Mouse (Mus musculus): ENCODE results near the gene Jag1.

Jag1 gene

DNA sequence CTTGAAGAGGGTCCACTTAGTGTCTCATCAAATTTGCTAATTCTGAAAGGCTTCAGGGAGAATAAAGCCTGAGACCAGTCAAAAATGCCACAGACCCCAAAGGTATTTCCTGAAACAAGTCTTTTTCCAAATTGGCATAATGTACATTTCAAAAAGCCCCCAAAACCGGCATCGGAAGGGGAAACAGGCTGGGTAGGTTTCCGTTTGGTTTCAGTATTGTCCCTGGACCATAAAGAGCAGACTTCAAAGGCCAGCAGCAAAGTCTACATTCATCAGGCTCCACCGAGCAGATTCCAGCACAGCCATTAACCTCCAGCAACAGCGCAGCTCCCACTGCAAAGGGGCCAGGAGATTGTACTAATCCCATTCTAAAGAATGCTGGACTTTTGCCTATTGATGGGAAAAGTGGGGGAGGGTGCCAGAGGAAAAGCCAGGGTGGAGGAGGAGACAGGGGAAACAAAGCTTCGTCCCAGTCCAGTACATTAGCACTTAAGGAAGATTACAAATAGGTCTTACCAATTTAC lies 17.2 kb downstream of the Jag1 start:
- DNase-seq (ENCODE audit: low spot score): no peak

DNA sequence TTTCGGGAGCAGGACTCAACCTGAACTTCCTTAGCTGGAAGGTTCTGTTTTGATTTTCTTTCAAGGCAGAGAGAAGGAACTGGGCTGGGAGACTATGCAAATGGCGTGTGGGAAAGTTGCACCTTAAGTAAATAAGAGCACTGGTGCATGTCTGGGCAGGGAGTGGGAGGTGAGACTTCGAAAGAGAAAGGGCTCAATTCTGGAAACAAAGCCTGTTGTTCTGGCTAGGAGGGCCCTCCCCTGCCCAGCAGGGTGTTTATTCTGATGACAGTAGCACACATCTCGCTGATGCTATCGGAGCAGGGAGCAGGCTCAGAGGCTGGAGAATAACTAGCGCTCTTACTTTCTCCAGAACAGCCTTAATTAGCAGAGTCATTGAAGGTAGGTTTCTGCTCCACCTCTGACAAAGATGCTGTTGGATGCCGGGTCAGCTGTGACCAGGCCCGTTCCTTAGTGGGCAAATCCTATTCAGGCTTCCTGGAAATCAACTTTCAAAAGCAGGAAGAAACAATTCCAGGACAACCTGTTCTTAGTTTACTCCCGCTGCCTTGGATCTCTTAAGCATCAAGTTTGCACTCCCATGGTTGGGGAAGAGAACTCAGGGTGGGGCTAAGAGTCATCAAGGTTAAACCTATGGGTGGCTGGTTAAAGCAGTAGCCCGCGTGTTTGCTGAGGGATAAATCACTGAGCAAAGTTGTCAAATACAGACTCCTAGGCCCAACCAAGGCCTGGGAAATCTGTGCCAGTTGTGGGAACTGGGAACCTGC lies 18.0 kb downstream of the Jag1 start:
- no peak for DNase-seq (ENCODE audit: low spot score)

DNA sequence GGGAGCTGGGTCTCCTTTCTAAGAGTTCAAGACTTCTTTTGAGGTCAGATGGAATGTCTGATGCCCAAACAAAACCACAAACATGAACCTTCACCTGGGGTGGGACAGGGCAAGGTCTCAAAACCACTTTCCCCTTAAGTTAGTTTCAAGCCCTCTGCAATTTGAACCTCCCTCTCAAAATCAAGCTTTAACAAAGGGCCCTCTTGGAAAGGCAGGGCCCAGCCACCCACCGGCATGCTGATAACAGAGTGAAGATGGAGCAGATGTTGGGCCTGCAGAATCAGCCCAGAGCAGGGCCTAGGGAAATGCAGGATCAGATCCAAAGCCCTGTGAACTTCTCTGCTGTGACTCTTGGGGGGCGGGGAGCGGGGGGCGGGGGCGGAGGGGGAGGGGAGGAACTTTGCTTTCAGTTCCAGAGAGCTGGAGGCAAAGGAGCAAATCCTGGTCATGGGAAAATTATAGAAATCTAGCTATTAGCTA lies 19.4 kb downstream of the Jag1 start:
- no peak for DNase-seq (ENCODE audit: low spot score)

DNA sequence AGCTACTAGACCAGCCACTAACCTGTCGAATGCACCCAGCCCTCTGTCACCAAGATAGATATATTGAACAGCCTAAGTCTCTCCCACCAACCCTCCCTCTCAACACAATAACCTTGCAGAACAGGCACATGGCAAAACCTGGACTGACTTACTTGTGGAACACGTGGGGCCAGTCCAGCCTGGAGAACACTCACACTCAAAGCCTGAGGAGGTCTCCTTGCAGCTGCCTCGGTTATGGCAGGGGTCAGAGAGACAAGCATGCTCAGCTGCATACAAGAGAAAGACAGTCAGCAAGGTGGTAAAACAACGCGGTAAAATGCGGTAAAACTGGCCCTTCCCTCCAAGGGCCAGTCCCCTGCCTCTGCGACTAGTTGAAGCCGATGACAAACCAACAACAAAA lies 22.1 kb downstream of the Jag1 start:
- no peak for DNase-seq (ENCODE audit: low spot score)

DNA sequence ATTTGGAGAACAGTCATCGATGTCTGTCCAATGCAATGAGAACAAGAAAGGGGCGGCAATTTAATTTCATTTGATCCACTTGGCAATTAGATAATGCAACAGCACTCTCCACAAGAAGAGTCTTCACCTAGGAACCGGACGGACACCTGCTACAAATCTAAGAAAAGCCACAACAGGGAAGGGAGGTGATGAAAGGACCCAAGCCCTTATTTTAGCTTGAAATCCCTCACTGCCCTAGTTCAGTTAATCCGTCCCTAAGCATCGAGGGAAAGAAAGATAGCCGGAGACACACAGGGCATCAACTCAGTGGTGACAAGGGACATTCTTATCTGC lies 23.2 kb downstream of the Jag1 start:
- no peak for DNase-seq (ENCODE audit: low spot score)

DNA sequence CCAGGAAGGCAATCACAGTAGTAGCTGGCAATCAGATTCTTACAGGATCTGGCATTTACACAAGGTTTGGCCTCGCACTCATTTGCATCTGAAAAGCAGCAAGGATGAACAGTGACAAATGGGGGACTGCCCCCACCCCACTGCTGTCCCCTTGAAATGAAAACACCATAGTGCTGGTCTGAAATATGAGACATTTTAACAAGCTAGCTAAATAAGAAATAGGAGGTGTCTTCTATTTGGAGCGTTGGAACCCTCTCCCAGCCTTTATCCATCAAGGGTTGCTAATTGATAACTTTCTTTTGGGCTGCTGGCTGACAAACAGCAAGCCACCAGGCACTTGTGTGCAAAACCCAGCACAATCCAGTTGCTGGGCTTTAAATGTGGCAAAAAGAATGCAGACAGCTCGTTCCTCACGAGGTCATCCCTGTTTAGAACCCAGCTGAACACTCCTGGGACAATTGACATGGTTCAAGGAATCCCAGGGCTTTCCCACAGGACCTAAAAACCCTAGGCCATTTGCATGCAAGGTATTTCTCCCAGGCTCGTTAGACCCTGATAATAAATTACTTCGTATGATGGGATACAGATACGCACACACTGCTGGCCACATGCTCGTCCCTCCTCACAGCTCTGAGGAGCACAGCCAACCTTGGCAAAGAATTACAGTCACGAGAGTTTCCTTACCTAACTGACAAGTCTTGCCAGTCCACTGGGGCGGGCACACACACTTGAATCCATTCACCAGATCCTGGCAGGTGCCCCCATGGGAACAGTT lies 23.7 kb downstream of the Jag1 start:
- DNase-seq (ENCODE audit: low spot score): no peak

DNA sequence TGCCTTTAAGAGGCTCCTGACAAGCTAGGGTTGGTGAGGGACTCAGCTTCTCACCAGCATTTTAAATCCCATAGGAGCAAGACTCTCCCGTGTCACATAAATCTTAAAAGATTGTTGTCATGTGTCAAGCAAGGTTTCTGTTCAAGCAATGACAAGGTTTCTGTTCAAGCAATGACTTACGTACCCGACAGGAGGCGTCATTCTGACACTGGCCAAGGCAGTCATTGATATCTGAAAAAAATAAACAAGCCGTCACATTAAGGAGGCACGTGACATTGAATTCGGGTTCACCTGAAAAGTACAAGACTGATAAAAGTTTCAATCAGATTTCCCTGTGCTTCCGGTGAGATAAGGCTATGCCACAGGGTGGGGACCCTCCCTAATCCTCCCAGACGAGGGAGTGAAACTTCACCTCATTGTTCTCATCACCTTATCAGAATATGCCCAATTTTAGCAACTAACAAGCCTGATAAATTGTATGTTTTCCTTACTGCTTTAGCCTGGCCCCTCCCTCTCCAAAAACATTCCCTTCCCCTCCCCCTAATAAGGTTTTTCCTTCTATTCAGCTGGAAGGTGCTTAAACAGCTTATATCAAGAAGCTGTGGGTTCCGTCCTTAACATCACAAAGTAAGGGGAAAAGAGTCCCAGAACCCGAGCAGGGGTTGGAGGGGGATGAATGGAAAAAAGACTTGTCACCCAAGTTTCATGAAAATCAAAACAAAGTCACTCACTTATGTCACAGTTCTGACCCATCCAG lies 24.5 kb downstream of the Jag1 start:
- DNase-seq (ENCODE audit: low spot score): no peak

DNA sequence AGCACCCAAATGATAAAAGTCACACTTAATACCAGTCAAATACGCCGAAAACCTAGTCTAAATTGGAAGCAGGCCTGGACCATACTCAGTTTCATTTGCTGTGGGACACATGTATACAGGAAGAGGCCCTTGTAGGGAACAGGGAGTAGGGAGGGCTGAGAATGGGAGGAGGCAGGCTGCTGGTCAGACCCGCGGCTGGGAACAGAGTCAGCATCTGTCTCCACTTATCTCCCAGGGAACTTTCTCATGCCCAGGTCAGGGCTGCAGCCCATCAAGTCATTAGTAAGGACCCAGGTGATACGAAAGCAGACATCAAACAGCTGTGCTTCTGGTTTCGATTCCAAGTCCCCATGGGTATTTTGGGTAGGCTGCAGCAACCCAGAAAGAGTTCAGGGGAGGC lies 28.7 kb downstream of the Jag1 start:
- DNase-seq (ENCODE audit: low spot score): no peak

DNA sequence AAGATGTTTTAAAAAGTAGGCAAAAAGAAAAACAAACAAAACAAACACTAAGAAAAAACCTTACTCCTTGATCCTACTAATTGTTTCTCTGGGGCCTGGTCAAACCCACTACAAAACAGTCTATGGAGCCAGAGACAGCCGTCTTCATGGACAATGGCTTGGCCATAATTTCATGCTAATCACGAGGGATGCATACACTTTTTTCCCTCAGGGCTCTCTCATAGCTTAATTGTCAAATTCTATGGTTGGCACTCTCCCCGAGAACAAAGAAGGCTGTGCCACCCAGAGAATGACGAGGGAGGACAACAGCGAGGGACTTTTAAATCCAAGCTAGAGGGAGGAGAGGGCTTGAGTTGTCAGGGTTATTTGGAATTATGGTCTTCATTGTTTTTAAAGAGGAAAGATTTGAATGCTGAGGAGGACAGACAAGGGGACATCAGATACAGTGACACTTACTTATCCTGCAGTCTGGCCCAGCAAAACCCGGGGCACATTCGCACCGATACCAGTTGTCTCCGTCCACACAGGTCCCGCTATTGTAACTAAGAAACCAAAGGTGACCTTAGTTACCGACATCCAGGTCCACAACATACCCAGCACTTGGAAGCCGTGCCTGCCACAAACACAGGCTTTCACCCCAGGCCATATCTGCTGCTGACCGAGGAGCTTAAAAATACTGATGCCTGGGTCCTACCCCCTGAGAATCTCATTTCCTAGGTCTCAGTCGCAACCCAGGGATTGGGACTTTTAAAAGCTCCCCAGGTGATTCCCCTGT lies 29.6 kb downstream of the Jag1 start:
- DNase-seq (ENCODE audit: low spot score): no peak

DNA sequence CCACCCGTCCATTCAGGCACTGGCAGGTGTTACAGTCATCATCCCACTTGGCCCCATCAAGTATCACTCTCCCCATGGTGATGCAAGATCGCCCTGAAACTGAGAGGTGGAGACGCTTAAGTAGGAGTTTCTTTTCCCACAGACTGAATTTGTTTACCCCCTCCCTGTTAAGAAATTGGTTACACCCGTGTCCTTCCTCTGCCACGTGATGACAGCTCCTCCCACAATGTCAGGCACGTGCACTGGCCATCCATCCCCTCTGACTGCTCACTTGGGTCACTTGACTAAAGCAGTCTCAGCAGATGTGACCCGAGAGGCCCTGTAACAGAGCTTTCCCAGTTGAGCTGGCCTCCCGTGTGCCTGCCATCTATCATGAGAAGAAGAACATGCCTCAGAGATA lies 31.2 kb downstream of the Jag1 start:
- DNase-seq (ENCODE audit: low spot score): no peak

DNA sequence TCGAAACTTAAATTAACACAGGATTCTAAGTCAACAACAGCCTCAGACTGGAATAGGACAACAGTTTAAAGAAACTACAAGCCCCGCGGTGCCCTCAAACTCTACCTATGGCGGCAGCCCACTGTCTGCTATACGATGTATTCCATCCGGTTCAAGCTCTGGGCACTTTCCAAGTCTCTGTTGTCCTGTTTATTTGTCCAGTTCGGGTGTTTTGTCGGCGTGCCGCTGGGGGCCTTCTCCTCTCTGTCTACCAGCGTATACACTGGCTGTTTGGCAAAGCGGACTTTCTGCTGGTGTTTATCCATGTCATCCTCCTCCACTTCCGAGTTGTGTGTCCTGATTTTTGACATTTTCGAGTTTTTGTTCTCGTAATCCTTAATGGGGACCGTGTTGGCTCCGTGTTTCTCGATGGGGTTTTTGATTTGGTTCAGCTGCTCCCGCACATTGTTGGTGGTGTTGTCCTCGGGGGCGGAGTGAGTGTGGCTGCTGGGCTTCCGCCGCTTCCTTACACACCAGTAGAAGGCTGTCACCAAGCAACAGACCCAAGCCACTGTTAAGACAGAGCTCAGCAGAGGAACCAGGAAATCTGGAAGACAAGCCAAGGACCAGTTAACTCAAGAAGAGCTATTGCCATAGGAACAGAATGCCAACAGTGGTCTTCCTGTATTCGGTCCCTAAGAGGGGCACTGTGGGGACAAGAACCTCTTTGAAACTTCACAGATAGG lies 33.4 kb downstream of the Jag1 start:
- DNase-seq (ENCODE audit: low spot score): no peak

DNA sequence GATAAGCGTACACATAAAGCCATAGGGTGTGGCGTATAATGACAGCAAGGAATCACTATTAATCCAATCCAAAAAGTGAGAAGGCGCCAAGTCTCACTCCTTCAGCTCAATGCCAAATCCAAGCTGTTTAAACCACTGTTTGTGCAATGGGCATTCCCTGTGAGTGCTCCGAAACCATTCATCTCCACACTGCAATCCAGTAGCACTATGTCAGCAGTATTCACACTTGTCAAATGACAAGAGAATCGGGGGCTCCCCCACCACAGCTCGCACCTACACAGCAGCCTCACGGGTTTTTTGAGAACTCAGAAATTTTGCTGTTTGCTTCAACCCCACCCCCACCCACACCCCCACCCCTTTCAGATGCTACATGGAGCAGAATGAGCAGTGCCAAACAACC lies 35.4 kb downstream of the Jag1 start:
- DNase-seq (ENCODE audit: low spot score): no peak

DNA sequence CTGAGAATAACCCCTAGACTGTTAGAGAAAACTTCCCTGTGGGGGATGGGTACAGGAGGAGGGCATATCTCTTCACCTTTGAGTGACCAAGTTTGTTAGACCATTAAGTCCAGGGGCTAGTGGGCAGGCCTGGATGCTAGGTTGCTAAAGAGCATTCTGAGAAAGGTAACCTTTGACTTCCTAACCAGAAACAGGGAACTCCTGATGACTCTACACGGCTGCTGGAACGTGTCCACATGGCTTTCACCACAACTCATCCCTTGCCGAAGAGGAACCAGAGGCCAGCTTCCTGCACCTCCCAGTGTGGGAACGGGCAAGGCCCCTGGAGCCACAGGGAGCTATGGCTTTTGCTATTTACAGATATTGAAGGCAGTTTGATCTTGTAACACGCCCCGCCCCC lies 36.0 kb downstream of the Jag1 start:
- DNase-seq (ENCODE audit: low spot score): no peak

DNA sequence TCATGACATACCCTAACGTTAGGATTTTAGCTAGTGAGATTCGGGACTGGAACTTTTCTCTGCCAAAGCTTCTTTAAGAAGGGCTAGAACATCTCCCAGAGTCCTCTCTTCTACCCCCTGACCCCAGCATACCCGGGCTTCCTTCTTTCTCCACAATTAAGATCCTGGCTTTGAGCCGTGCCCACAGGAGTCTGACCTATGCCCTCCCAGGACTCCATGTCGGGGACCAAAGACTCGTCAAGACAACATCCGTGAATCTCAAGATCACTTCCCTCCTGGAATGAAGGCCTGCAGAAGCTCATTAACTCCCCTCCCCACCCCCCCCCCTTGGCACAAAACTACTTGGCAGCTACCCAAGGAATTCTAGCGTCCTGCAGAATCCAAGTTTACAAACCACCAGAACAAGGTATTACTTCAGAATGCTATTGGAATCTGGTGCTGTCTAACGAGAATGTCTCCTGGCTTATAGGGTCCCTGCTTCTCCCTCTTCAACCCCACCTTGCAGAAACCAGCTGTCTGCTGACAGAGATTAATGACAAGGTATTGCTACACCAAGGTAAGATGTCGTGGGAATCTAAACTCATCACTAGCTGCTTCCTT lies 36.6 kb downstream of the Jag1 start:
- no peak for DNase-seq (ENCODE audit: low spot score)

DNA sequence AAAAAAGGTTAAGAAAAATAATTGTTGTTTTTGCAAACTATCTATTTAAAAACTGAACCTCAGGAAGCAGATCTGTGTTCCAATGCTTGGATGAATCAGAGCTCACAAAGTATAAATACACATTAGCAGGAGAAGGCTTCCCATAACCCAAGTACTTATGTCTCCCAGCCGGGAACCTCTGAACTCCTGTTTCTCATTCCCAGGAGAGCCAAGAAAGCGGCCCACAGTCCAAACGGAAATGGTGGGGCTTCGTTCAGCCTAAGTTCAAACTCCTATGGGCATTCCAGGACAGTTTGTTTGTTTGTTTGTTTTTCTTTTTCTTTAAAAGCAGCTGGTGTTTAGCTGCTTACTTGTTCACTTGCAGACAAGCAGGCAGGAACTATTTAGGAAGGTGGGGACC lies 37.7 kb downstream of the Jag1 start:
- no peak for DNase-seq (ENCODE audit: low spot score)

DNA sequence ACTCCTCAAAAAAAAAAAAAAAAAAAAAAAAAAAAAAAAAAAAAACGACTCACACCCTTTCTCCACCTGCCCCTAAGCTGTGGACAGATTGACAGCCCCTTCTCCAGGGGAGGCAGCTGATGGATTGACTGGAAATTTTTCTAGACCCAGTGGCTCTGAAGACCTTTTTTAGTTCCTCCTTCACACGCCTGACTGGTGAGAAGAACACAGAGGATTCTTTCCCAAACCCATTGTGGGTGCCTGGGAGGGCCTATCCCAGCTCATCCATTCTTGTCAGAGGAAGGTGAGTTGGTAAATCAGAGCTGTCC lies 42.2 kb downstream of the Jag1 start:
- no peak for DNase-seq (ENCODE audit: low spot score)

DNA sequence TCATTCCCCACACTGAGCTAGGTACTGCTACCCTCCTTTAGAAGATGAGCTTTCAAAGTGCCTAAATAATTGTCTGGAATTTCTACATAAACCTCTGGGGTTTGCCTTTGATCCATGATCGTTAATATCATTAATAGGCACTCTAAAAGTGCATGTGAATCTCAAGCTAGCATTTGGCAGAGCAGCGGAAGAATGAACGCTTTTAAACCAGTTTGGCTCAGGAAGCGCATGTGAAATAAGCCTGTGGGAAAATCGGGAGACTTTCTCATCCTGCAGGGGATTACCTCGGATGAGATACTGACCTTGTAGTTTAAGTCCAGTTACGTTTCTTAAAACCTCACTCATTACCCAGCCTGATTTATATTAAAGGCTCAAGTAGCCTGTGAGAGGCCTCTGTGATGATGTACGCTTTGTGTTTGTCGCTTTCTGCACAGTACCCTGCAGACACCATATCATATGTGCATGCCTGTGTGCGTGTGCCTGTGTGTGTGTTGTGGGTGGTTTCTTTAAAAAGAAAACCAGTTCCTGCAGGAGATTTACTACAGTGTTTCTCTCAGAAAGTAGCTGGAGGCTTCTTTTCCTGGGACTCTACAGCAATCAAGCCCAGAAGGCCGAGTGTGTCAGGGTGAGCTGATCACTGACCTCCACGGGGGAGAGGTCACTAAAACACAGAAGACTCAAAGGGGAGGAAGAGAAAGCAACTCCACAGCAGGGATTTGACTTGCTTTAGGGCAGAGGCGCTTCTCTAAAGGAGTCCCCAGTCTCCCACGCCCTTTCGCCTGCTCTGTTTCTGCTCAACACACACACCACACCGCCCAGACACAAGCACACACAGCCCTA lies 42.8 kb downstream of the Jag1 start:
- no peak for DNase-seq (ENCODE audit: low spot score)

DNA sequence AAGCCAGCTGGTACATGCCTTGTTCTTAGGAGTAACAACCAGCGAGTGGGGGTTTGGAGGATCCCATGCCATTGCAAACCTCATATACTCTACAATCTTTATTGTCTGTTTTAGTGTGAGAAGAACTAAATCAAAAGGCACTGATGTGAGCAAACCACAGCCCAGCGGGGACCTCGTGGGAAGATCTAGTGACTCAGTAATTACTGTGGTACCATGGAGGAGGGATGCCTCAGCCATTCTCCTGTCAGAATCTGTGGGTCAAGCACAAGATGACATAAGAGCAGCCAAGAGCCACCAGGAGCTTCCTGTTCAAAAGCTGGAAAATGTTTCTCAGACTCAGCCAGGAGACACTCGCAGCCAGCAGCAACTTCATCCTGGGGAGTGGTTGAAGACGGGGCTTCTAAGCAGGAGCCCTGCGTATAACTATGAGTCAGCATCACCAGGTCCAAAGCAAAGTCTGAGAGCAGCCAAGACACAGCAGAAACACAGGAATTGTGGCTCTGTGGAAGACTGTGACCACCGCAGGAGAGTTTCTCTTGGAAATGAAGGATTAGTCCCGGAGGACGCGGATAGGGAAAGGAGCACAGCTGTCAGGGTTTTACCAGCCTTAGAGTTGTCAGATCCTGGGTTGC lies 48.8 kb downstream of the Jag1 start:
- DNase-seq (ENCODE audit: low spot score): no peak

DNA sequence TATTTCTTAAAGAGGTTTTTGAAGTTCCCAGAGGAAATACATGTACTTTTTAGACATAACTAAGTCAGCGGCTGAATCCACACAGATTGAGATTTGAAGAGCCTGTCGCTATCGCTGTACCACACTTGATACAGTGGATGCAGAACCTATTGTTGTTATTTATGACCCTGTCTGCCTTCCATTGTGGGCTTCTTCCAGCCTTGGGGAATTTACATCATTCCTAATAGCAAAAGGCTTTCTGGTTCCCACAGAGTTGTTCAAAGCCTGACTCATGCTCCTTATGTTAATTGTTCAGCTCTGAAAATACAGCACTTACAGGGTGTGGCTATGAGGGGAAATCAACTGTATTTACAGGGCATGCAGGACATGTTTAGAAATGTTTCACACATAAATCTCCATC lies 51.9 kb downstream of the Jag1 start:
- no peak for DNase-seq (ENCODE audit: low spot score)

DNA sequence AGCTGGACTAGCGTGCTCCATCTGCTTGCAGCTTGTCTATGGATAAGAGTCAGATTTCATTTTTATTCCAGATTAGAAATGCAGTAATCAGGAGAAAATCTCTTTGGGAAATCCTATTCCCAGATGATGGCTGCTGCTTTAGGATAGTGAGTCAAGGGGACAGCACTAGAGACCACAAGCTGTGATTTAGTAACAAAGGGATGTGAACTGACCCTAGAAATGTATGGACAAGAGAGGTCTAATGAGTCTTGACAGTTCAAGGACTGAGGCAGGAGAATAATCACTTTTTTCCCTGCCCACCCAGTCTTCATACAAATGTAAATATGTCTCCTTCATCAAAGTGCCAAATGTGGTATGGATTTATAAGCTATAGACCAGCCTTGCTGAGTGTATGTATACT lies 52.6 kb downstream of the Jag1 start:
- DNase-seq (ENCODE audit: low spot score): no peak

Measured in MN1 (cell line).